Mouse (Mus musculus) megakaryocyte, embryonic 14.5 days (primary cell): ENCODE data around the gene Asna1.

Source experiments
- FLI1 ChIP-seq: IDR thresholded peaks from 2 replicates; pipeline ENCODE4 v1.6.1; 2012; ENCODE audit warnings: low read length, inconsistent platforms, mixed read lengths
- GATA1 ChIP-seq: IDR thresholded peaks from 3 replicates; pipeline ENCODE4 v1.6.1; 2012; ENCODE audit warnings: mixed read lengths, low read length, inconsistent platforms, borderline replicate concordance

DNA sequence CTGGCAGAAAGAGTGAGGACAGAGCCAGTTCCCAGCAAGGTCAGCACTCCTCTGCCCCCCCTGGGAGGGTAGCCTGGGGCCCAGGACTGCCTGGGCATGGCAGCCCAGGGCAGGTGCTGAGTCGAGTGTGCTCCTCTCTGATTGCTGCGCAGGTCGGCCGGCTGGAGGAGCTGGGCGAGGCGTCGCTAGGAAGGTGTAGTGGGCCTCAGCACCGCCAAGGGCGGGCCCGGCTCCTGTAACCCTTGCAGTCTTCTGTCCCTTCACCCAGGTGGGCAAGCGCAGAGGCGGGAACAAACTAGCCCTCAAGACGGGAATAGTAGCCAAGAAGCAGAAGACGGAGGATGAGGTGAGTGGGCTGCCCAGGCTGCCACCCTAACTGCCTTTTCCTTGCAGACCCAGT lies 4.2 kb upstream of the Asna1 start:
- TF ChIP-seq FLI1: no peak
- TF ChIP-seq GATA1: no peak
